Mouse (Mus musculus) frontal cortex, adult (tissue): ENCODE results near the gene Olfr301.

ENCODE experiments used
- ATAC-seq: cut with Nextera tagmentation; 2 replicates; pipeline ENCODE4 v1.9.2; 2017; ENCODE audit warnings: mild to moderate bottlenecking, moderate library complexity, mixed read lengths; ENCODE audit not compliant: low TSS enrichment

Gene Olfr301

DNA sequence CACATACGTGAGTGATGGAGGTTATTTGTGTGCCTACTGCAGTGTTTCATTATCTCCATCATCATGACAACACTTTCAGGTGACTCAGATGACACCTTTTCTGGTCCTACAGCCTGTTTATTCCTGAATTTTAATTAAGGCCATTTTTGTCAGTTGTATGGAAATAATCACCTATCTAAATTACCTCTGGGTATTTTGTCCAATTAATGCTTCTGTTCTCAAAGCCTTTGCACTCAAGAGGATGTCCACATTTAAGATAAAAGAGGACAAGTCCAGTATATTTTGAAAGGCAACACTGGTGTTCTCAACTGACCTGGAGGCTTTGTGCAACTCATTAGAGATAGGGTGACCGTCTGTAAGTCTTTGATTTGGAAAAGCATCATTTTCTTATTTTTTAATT lies at the start of gene Olfr301:
Gene Olfr301, plus strand, starts transcription at position 301 of the 400 bp plus-strand sequence.
- ATAC-seq = no peak

DNA sequence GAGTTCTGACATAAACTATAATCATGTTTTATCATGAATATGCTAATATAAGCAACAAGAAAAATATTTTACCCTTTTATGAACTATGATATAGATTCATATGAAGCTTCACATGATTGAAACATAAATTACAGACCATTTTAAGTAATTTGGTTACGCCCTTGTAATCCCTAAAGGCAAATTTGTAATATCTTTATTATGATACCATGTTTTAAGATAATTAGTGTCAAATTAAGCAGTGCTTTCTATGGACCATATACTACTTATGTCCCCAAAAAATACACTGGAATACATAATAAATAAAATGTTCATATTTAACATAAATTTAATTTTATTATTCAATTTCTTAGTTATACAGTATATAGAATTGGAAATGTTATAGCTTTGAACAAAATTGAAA lies 36.8 kb upstream of the Olfr301 start, which contains the start of gene Olfr305:
Gene Olfr305, minus strand, starts transcription at position 101 of the 400 bp plus-strand sequence.
- ATAC-seq = no peak

DNA sequence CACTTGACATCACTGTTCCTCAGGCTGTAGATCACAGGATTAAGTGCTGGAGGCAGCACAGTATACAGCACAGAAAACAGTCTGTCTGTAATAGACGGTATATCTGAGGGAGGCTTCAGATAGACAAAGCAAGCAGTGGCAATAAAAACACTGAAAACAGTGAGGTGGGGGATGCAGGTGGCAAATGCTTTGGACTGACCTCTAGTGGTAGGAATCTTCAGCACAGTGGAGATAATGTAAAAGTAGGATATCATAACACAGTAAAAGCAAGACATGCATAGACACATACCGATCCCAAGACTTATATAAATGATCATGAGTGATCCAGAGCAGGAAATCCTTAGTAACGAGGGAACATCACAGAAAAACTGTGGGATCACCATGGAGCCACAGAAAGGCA lies 17.9 kb upstream of the Olfr301 start:
- ATAC-seq = no peak

DNA sequence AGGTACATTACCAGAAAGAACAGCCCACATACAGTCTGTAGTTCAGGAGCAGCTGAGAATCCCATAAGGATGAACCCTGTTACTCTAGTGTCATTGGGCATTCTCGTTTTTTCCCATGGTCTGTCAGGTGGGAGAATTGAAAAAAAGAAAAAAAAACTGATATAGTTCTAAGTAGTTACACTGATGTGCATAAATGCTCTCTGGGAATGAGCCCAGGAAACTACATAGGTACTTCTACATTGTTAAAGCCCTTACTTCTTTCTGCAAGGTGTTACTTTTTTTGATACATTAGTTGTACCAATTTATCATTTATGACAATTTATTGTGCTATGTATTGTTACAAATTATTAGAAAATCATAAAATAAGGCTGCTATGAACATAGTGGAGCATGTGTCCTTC lies 17.1 kb upstream of the Olfr301 start, which contains the start of gene Olfr304:
Gene Olfr304, minus strand, starts transcription at position 101 of the 400 bp plus-strand sequence.
- ATAC-seq = no peak

DNA sequence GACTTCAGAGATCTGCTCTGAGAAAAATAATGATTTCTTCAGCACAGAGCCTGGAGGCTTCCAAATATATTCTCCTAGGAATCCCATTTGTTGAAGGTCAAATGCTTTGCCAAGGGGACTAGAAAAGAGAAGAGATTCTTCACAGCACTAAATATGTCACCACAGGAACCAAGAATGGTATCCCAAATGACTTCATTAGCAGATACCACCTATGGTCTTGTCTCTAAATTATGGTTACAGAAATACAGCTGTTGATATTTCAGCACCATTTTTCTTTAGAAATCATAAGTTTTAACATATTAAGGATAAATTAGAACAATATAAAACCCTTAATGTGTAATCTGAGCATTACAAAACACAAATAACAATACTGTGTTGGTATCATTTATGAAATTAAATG lies 6.0 kb upstream of the Olfr301 start, which contains the start of gene Olfr303:
Gene Olfr303, minus strand, starts transcription at position 101 of the 400 bp plus-strand sequence.
- ATAC-seq = no peak

DNA sequence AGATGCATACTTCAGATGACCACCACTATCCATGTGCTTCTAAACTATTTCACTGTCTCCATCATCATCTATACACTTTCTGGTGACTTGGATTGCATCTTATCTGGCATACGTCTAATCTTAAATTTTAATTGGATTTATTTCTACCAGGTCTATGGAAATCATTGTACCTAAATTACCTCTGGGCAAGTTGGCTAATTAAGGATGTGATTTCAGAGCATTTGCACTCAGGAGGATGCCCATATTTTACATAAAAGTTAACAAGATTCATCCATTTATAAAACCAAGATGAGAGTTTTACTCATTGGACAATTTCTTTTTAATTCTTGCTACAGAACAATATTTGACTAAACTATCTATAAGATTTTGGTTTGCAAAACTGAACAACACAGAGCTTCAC lies 56.0 kb downstream of the Olfr301 start, which contains the start of gene Olfr299:
Gene Olfr299, plus strand, starts transcription at position 301 of the 400 bp plus-strand sequence.
- no peak for ATAC-seq
